Comparison of ENCODE assay signal across 25 mouse cellular contexts in genomic region chr1:88935191-88935590, GRCm38 (mm10).
DNase-seq lines count a peak whose midpoint lies in the region; ATAC-seq and TF ChIP-seq lines count a peak whose summit lies in the region.
"Had no signal": no experiment of that assay in that cellular context is flagged by ENCODE, and none has a peak within 500 bp of the region (broad histone marks: within the 10 kb centered on the region; RNA-seq: fewer than 3 reads in every experiment).

No protein-coding gene starts in this region.

- H3K9me3 ChIP-seq in lung, postnatal 0 days (ENCODE audit: low read length), result no peaks in the 10 kb centered on the region
- H3K9me3 ChIP-seq: embryonic facial prominence, embryonic 12.5 days; embryonic facial prominence, embryonic 15.5 days; heart, embryonic 13.5 days; hindbrain, embryonic 15.5 days had no signal

- TF ChIP-seq EP300 in lung, postnatal 0 days (IDR thresholded peaks at IDR 0.05), result no peak

- no peak overlapping the region for H3K9ac ChIP-seq in lung, postnatal 0 days (replicated peaks; ENCODE audit: low read depth)
- H3K9ac ChIP-seq: embryonic facial prominence, embryonic 12.5 days; embryonic facial prominence, embryonic 15.5 days; forebrain, embryonic 13.5 days; heart, embryonic 13.5 days; hindbrain, embryonic 12.5 days; hindbrain, embryonic 15.5 days had no signal

- no peak for DNase-seq in frontal cortex, postnatal 14 days (ENCODE audit: low spot score in 2 of 2)
- peak in 1 of 2 experiments; percentile 13 for DNase-seq in layer of hippocampus, adult 2 months (ENCODE audit: low spot score in 2 of 2)
- DNase-seq in layer of hippocampus, postnatal 25 days (ENCODE audit: extremely low spot score in 1 of 2, low spot score in 1 of 2), result no peak
- DNase-seq in lung, postnatal 0 days (ENCODE audit: low spot score), result no peak
- DNase-seq in lung, postnatal 10 days, result no peak
- peak; percentile 68 for DNase-seq in brain, adult 2 months (ENCODE audit: low read depth, low spot score)
- DNase-seq: adrenal gland, postnatal 10 days; adrenal gland, postnatal 36 days; B cell, adult 2 months; cerebellum, adult 11 months; cerebellum, adult 2 months; cerebellum, adult 9-11 months; cerebellum, postnatal 25 days; gastrocnemius, adult 2 months had no signal

- TF ChIP-seq CTCF in layer of hippocampus, adult 2 months (conservative IDR thresholded peaks at IDR 0.05), result no peak
- no peak for TF ChIP-seq CTCF in lung, postnatal 0 days (IDR thresholded peaks at IDR 0.05)

- H3K4me1 ChIP-seq in lung, postnatal 0 days (ENCODE audit: insufficient read depth, low read depth, low read length), result no peaks in the 10 kb centered on the region
- H3K4me1 ChIP-seq: embryonic facial prominence, embryonic 15.5 days had no signal

- WGBS in lung, postnatal 0 days, result 58% methylated on average over 1 of the region's 1 CpGs

- peak overlapping the region; percentile 18; the same call in 1 of the 2 replicates for H3K27ac ChIP-seq in layer of hippocampus, adult 2 months
- no peak overlapping the region for H3K27ac ChIP-seq in lung, postnatal 0 days (ENCODE audit: low read length)
- H3K27ac ChIP-seq: embryonic facial prominence, embryonic 12.5 days; embryonic facial prominence, embryonic 15.5 days; forebrain, embryonic 13.5 days; gastrocnemius, adult 2 months; heart, embryonic 13.5 days; hindbrain, embryonic 12.5 days; hindbrain, embryonic 15.5 days had no signal

- peak; percentile 84 for ATAC-seq in frontal cortex, adult (ENCODE audit: low TSS enrichment)
- peak; percentile 40; the same call in 1 of the 2 replicates for ATAC-seq in lung, postnatal 0 days
- ATAC-seq: forebrain, embryonic 13.5 days; forebrain, embryonic 16.5 days; Patski had no signal

- H3K27me3 ChIP-seq in lung, postnatal 0 days (replicated peaks; ENCODE audit: insufficient read depth, low read length), result no peaks in the 10 kb centered on the region
- H3K27me3 ChIP-seq: CH12.LX; embryonic facial prominence, embryonic 12.5 days; embryonic facial prominence, embryonic 15.5 days; forebrain, embryonic 13.5 days; heart, embryonic 13.5 days; hindbrain, embryonic 12.5 days; hindbrain, embryonic 15.5 days; Patski had no signal

- no peak overlapping the region for H3K4me2 ChIP-seq in lung, postnatal 0 days (replicated peaks; ENCODE audit: low read depth, low read length)
- H3K4me2 ChIP-seq: embryonic facial prominence, embryonic 12.5 days; embryonic facial prominence, embryonic 15.5 days; forebrain, embryonic 13.5 days; heart, embryonic 13.5 days; hindbrain, embryonic 12.5 days; hindbrain, embryonic 15.5 days had no signal

- no peak overlapping the region for H3K4me3 ChIP-seq in layer of hippocampus, adult 2 months
- H3K4me3 ChIP-seq in lung, postnatal 0 days (ENCODE audit: low read depth, low read length), result no peak overlapping the region
- H3K4me3 ChIP-seq: embryonic facial prominence, embryonic 12.5 days; embryonic facial prominence, embryonic 15.5 days; forebrain, embryonic 13.5 days; gastrocnemius, adult 2 months; heart, embryonic 13.5 days; hindbrain, embryonic 12.5 days; hindbrain, embryonic 15.5 days had no signal

- no peaks in the 10 kb centered on the region for H3K36me3 ChIP-seq in lung, postnatal 0 days (ENCODE audit: insufficient read depth, low read length)
- H3K36me3 ChIP-seq: embryonic facial prominence, embryonic 12.5 days; embryonic facial prominence, embryonic 15.5 days; G1E; heart, embryonic 13.5 days; hindbrain, embryonic 12.5 days; hindbrain, embryonic 15.5 days had no signal
